Mouse (Mus musculus) liver, postnatal 0 days (tissue): Measurements from ENCODE around the gene Gm13723. TPM values are rescaled to one million over a fixed set of nuclear protein-coding genes. Genes with fewer than 3 reads are reported as not detected.

Source experiments
- ATAC-seq: fragments of 200-750 bp; cut with Nextera tagmentation; 2 replicates; pipeline ENCODE4 v1.8.0; 2017; ENCODE audit warnings: mild to moderate bottlenecking, moderate library complexity
- DNase-seq: peaks from one replicate; pipeline ENCODE4 v3.0.0-alpha.2; 2016
- H3K27ac ChIP-seq: fragments of 300-500 bp; sonication (generic); 2 replicates; pipeline ENCODE4 v1.5.1; 2014; ENCODE audit warnings: antibody characterized with exemption, moderate library complexity, mild to moderate bottlenecking, low read depth
- H3K27me3 ChIP-seq: fragments of 300-500 bp; sonication (generic); 2 replicates; pipeline ENCODE4 v1.6.1; 2014; ENCODE audit warnings: low read length, control low read depth, mixed read lengths; ENCODE audit not compliant: insufficient read depth
- H3K36me3 ChIP-seq: fragments of 300-500 bp; sonication (generic); replicated peaks from 2 replicates; pipeline ENCODE4 v1.6.1; 2014; ENCODE audit warnings: mild to moderate bottlenecking, control low read depth, low read length, moderate library complexity, mixed read lengths; ENCODE audit not compliant: insufficient read depth
- H3K4me1 ChIP-seq: fragments of 300-500 bp; sonication (generic); 2 replicates; pipeline ENCODE4 v1.6.1; 2014; ENCODE audit warnings: antibody characterized with exemption, mild to moderate bottlenecking, control low read depth; ENCODE audit not compliant: insufficient read depth
- H3K4me2 ChIP-seq: fragments of 300-500 bp; sonication (generic); 2 replicates; pipeline ENCODE4 v1.6.1; 2014; ENCODE audit warnings: low read depth, mild to moderate bottlenecking, low read length, moderate library complexity, mixed read lengths
- H3K4me3 ChIP-seq: fragments of 300-500 bp; sonication (generic); 2 replicates; pipeline ENCODE4 v1.5.1; 2014; ENCODE audit warnings: low read depth, low read length
- H3K9ac ChIP-seq: fragments of 300-500 bp; sonication (generic); replicated peaks from 2 replicates; pipeline ENCODE4 v1.6.1; 2014; ENCODE audit warnings: mild to moderate bottlenecking, moderate library complexity
- H3K9me3 ChIP-seq: fragments of 300-500 bp; sonication (generic); 2 replicates; pipeline ENCODE4 v1.6.1; 2016; ENCODE audit warnings: mild to moderate bottlenecking, control low read depth, low read length, mixed read lengths
- CTCF ChIP-seq: sonication (generic); IDR thresholded peaks from 2 replicates; pipeline ENCODE4 v1.5.1; 2016; ENCODE audit warnings: antibody characterized with exemption, low read depth
- EP300 ChIP-seq: IDR thresholded peaks from 2 replicates; pipeline ENCODE4 v1.6.1; 2016; ENCODE audit warnings: antibody characterized with exemption, low read depth, mild to moderate bottlenecking
- WGBS: fragments of 180-500 bp; shearing (Covaris S2); extraction: QIAGEN DNeasy Blood & Tissue Kit; methylation state at CpG from one replicate; pipeline ENCODE4 v1.1.7; 2014; ENCODE audit not compliant: insufficient replicate concordance; 5-methylcytosine and 5-hydroxymethylcytosine counted together
- polyA plus RNA-seq: library from polyadenylated mRNA; unstranded; fragments of >200 nt; fragmentation: Nextera tagmentation; extraction: Ambion mirVana; gene quantifications from 2 replicates; pipeline ENCODE4 v1.2.1, GENCODE M21; 2015

Gene Gm13723
- not detected in 2 replicates for polyA plus RNA-seq

GRCm38 (mm10) chr2:86874702-86875101 is at the start of gene Gm13723:
Gm13723 (minus strand) TSS chr2:86874802.
- no peak for TF ChIP-seq CTCF
- TF ChIP-seq EP300 = no peak
- Histone ChIP-seq H3K27ac (no peak within 1 kb of the TSS), H3K9ac (no peak within 1 kb of the TSS), H3K4me1 (no peaks in the 10 kb centered on the region), H3K9me3 (no peaks in the 10 kb centered on the region), H3K4me2 (no peak within 1 kb of the TSS), H3K27me3 (no peaks in the 10 kb centered on the region), H3K36me3 (no peaks in the 10 kb centered on the region), H3K4me3 (no peak within 1 kb of the TSS)
- ATAC-seq (no peak), DNase-seq (no peak)
- WGBS = 59% methylated on average over 1 of the region's 1 CpGs

GRCm38 (mm10) chr2:86905647-86906046 is 31.0 kb upstream of the Gm13723 start:
- H3K4me2 ChIP-seq = no peak overlapping the region
- no peaks in the 10 kb centered on the region for H3K27me3 ChIP-seq
- 71% methylated on average over 2 of the region's 2 CpGs for WGBS
- H3K36me3 ChIP-seq = no peaks in the 10 kb centered on the region
- H3K9me3 ChIP-seq = no peaks in the 10 kb centered on the region
- ATAC-seq (no peak), DNase-seq (no peak)
- H3K9ac ChIP-seq = no peak overlapping the region
- H3K4me3 ChIP-seq = no peak overlapping the region
- no peak overlapping the region for H3K27ac ChIP-seq
- no peaks in the 10 kb centered on the region for H3K4me1 ChIP-seq
- TF ChIP-seq EP300 = no peak
- no peak for TF ChIP-seq CTCF

DNA sequence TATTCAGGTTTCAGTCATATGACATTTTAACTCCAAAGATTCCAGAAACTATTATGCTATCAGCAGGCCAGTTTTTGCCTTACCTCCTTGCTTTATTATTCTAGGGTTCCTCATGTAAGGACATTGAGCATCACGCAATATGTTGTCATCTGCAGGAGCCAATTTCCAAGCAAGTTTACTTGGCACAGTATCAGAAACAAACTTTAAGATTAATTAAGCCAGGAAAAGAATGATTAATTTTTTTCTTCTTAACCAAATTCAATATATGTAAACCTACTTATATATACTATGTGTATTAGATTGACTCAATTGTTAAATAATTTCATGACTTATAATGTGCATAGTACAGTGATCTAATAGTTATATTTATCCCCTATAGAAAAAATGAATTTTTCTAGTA is 17.5 kb upstream of the Gm13723 start, which contains the start of gene Olfr1097:
Gene Olfr1097, minus strand, starts transcription at position 101 of the 400 bp plus-strand sequence.
- 87% methylated on average over 1 of the region's 1 CpGs for WGBS
- Histone ChIP-seq H3K4me2 (no peak within 1 kb of the TSS), H3K4me3 (no peak within 1 kb of the TSS), H3K27ac (no peak within 1 kb of the TSS), H3K9me3 (no peaks in the 10 kb centered on the region), H3K9ac (no peak within 1 kb of the TSS), H3K36me3 (no peaks in the 10 kb centered on the region), H3K27me3 (no peaks in the 10 kb centered on the region), H3K4me1 (no peaks in the 10 kb centered on the region)
- no peak for TF ChIP-seq EP300
- no peak for TF ChIP-seq CTCF
- DNase-seq = no peak
- ATAC-seq = no peak

DNA sequence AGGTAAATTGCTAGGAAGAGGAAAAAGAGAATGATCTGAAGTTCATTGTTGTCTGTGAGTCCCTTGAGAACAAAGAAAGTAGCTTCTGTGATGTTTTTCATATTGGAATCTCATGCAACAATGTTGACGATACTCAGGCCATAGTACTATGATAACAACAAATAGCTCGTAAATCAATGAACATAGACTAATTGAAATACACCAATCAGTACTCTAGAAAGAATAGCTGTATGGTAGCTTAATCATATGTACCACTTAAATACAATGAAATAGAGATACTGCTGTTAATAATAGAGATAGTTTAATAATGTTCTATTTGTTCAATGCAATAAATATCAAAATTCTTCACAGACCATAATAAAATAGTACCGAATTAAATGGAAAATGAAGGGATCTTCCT is 23.0 kb downstream of the Gm13723 start, which contains the start of gene Olfr1095:
Gene Olfr1095, minus strand, starts transcription at position 101 of the 400 bp plus-strand sequence.
- ATAC-seq (no peak), DNase-seq (no peak)
- no peak within 1 kb of the TSS for H3K4me3 ChIP-seq
- no peaks in the 10 kb centered on the region for H3K9me3 ChIP-seq
- H3K27ac ChIP-seq = no peak within 1 kb of the TSS
- H3K4me1 ChIP-seq = no peaks in the 10 kb centered on the region
- TF ChIP-seq EP300 = no peak
- TF ChIP-seq CTCF = no peak
- no peak within 1 kb of the TSS for H3K4me2 ChIP-seq
- WGBS = 72% methylated on average over 3 of the region's 3 CpGs
- H3K27me3 ChIP-seq = no peaks in the 10 kb centered on the region
- no peaks in the 10 kb centered on the region for H3K36me3 ChIP-seq
- no peak within 1 kb of the TSS for H3K9ac ChIP-seq

- Histone ChIP-seq H3K9ac (no peak within 1 kb of the TSS), H3K9me3 (no peaks in the 10 kb centered on the region), H3K27ac (no peak within 1 kb of the TSS), H3K4me2 (no peak within 1 kb of the TSS), H3K27me3 (no peaks in the 10 kb centered on the region), H3K4me1 (no peaks in the 10 kb centered on the region), H3K4me3 (no peak within 1 kb of the TSS), H3K36me3 (no peaks in the 10 kb centered on the region)
- TF ChIP-seq EP300 (no peak), CTCF (no peak)
- ATAC-seq (no peak), DNase-seq (no peak)
These were observed 50.2 kb downstream of the Gm13723 start, which contains the start of gene Olfr1094 for GRCm38 (mm10) chr2:86824363-86824762. Olfr1094 (plus strand) TSS chr2:86824663.

Other genes with a start within 250 kb of the Gm13723 start
- gene Olfr1084, start 235.1 kb downstream of the Gm13723 start, polyA plus RNA-seq = not detected in 2 replicates
- not detected in 2 replicates for gene Olfr1085, start 212.8 kb downstream of the Gm13723 start, polyA plus RNA-seq
- not detected in 2 replicates for gene Olfr1086, start 194.7 kb downstream of the Gm13723 start, polyA plus RNA-seq
- gene Olfr1087, start 176.4 kb downstream of the Gm13723 start, polyA plus RNA-seq = not detected in 2 replicates
- gene Olfr1089, start 141.1 kb downstream of the Gm13723 start, polyA plus RNA-seq = not detected in 2 replicates
- gene Olfr1090, start 115.8 kb downstream of the Gm13723 start, polyA plus RNA-seq = not detected in 2 replicates
- not detected in 2 replicates for gene Olfr1093, start 92.3 kb downstream of the Gm13723 start, polyA plus RNA-seq
- gene Olfr141, start 64.8 kb downstream of the Gm13723 start, polyA plus RNA-seq = not detected in 2 replicates
- gene Olfr1094, start 50.1 kb downstream of the Gm13723 start, polyA plus RNA-seq = not detected in 2 replicates
- not detected in 2 replicates for gene Olfr1095, start 23.1 kb downstream of the Gm13723 start, polyA plus RNA-seq
- not detected in 2 replicates for gene Olfr1097, start 17.4 kb upstream of the Gm13723 start, polyA plus RNA-seq
- not detected in 2 replicates for gene Olfr1098, start 49.7 kb upstream of the Gm13723 start, polyA plus RNA-seq
- gene Olfr1099, start 85.9 kb upstream of the Gm13723 start, polyA plus RNA-seq = not detected in 2 replicates
- not detected in 2 replicates for gene Olfr1100, start 105.2 kb upstream of the Gm13723 start, polyA plus RNA-seq
- not detected in 2 replicates for gene Olfr1101, start 116.4 kb upstream of the Gm13723 start, polyA plus RNA-seq
- gene Olfr1102, start 123.6 kb upstream of the Gm13723 start, polyA plus RNA-seq = not detected in 2 replicates
- gene Olfr1104, start 152.3 kb upstream of the Gm13723 start, polyA plus RNA-seq = not detected in 2 replicates
- gene Olfr1105, start 161.7 kb upstream of the Gm13723 start, polyA plus RNA-seq = not detected in 2 replicates
- gene Olfr1106, start 177.5 kb upstream of the Gm13723 start, polyA plus RNA-seq = not detected in 2 replicates
- not detected in 2 replicates for gene Olfr1107, start 201.0 kb upstream of the Gm13723 start, polyA plus RNA-seq
- gene Olfr1109, start 221.2 kb upstream of the Gm13723 start, polyA plus RNA-seq = not detected in 2 replicates
- gene Olfr259, start 239.8 kb upstream of the Gm13723 start, polyA plus RNA-seq = not detected in 2 replicates